Mouse (Mus musculus) kidney, postnatal 4 days (tissue): ENCODE measurements around the gene Olfr723.
"Not testable (repeated sequence)": the region's sequence is repeated elsewhere in the genome, so short reads cannot be mapped to it uniquely, and the experiment has no call there.

ENCODE experiments used
- DNase-seq, 2 experiments: peaks; one replicate each; pipeline ENCODE4 v3.0.0; 2021; ENCODE audit warnings: mixed read lengths in 2 of 2

Gene Olfr723

DNA sequence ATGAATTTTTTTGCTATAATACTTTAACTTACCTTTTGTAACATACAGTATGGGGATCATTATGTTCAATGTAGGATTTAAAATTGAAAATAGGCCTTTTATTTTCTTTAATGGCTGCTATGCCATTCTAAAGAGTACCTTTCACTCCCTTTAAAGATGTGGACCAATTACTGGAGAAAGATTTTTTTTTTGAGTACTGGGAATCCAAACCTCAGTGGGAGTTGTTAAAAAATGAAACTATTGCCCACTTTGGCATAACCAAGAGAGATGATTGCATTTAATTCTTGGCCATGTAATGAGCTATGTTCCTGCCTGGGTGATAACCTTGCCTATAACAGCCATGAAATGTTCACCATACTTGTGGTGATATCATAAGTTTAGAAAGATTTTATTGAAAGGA lies at the start of gene Olfr723:
Olfr723 (minus strand) TSS at position 101 of the 400 bp plus-strand sequence.
- not testable (repeated sequence) for DNase-seq

DNA sequence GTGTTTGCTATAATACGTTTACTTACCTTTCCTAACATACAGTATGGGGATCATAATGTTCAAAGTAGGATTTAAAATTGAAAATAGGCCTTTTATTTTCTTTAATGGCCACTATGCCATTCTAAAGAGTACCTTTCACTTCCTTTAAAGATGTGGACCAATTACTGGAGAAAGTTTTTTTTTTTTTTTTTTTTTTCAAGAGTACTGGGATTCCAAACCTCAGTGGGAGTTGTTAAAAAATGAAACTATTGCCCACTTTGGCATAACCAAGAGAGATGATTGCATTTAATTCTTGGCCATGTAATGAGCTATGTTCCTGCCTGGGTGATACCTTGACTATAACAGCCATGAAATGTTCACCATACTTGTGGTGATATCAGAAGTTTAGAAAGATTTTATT lies 31.6 kb upstream of the Olfr723 start, which contains the start of gene Olfr724:
Olfr724 (minus strand) TSS at position 101 of the 400 bp plus-strand sequence.
- DNase-seq: not testable (repeated sequence)

DNA sequence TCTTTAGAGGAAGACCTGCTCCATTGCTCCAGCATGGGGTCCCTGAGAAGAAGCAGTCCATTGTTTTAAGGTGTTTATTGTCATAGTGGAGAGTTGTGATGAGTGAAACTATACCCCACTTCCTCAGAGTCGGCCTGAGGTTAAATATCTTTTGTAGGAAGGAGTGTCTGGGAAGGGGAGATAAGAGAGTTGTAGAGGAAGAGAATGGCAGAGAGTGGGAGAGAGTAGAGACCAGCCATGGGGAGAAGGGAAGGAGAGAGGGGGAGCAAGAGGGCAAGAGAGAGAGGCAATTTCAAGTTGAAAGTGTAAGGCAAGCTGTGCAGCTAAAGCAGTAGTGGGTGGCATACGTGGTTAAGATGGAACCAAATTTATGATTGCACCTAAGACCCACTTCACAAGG lies 24.3 kb upstream of the Olfr723 start:
- DNase-seq: no peak

DNA sequence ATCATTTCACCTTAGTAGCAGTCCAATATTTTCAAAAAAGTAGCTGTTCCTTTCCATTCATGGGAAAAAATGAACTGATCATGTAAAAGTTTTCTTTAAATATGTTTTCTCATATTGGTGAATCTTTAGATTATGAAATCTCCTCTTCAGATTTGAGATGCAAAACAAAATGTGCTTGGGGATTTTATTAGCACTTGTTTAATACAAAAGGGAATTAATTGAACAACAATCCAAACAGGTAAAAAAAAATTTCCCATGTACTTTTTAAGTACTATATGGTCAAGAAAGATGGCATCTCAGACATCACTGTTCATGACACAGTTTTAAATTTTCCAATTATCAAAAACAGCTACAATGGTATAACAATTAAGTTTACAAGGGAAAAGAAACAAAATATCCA lies 29.7 kb downstream of the Olfr723 start, which contains the start of gene Olfr722:
Olfr722 (minus strand) TSS at position 101 of the 400 bp plus-strand sequence.
- DNase-seq: no peak
